18 mouse cellular contexts compared by ENCODE assay signal in genomic region chr9:36947056-36947694, GRCm38 (mm10).
DNase-seq lines count a peak whose midpoint lies in the region; ATAC-seq and TF ChIP-seq lines count a peak whose summit lies in the region.
"Had no signal": no experiment of that assay in that cellular context is flagged by ENCODE, and none has a peak within 500 bp of the region (broad histone marks: within the 10 kb centered on the region; RNA-seq: fewer than 3 reads in every experiment).

No protein-coding gene starts in this region.

- H3K4me1 ChIP-seq in hindbrain, embryonic 11.5 days (replicated peaks; ENCODE audit: control insufficient read depth, insufficient read depth, low read length): peaks cover 10% of the 10 kb centered on the region

- DNase-seq in layer of hippocampus, adult 2 months (ENCODE audit: low spot score in 2 of 2): no peak
- no peak for DNase-seq in layer of hippocampus, postnatal 14 days (ENCODE audit: low spot score in 2 of 2)
- peak; percentile 78 for DNase-seq in gastrocnemius, adult 2 months
- DNase-seq in heart, adult 9 months (ENCODE audit: low spot score in 2 of 2): peak; percentile 72 to 74
- DNase-seq in lung, postnatal 25 days (ENCODE audit: low spot score): peak; percentile 69
- DNase-seq in right cerebral cortex, postnatal 25 days: no peak
- DNase-seq in hindbrain, embryonic 11.5 days (ENCODE audit: low spot score): no peak
- DNase-seq: cerebellum, adult 2 months; embryo, embryonic 11 days; kidney, adult 11 months; right cerebral cortex, adult 18-20 months; thymus, postnatal 14 days had no signal

- ATAC-seq in hindbrain, embryonic 11.5 days (ENCODE audit: low FRiP score): no peak
- ATAC-seq: activated CD4-positive, CD25-positive, alpha-beta regulatory T cell, adult 4 months; CD4-positive, CD25-positive, alpha-beta regulatory T cell, adult 4 months; midbrain, embryonic 15.5 days had no signal

- no peaks in the 10 kb centered on the region for H3K27me3 ChIP-seq in hindbrain, embryonic 11.5 days (ENCODE audit: control insufficient read depth, insufficient read depth, low read length)
- H3K27me3 ChIP-seq: hindbrain, embryonic 13.5 days; midbrain, embryonic 15.5 days; neural tube, embryonic 12.5 days had no signal

- no peaks in the 10 kb centered on the region for H3K36me3 ChIP-seq in hindbrain, embryonic 11.5 days (ENCODE audit: control insufficient read depth, insufficient read depth, low read length)
- H3K36me3 ChIP-seq: hindbrain, embryonic 13.5 days; limb, embryonic 10.5 days; midbrain, embryonic 15.5 days; neural tube, embryonic 12.5 days had no signal

- intact Hi-C loops in gastrocnemius, adult 2 months (cut with DNase I): loop anchor here (5.0 kb wide), 1 partner anchor 50 kb away; no protein-coding TSS in a partner anchor

- peak overlapping the region; percentile 89; the same call in 1 of the 2 replicates for H3K27ac ChIP-seq in layer of hippocampus, adult 2 months
- H3K27ac ChIP-seq in gastrocnemius, adult 2 months: peak overlapping the region; percentile 88
- no peak overlapping the region for H3K27ac ChIP-seq in hindbrain, embryonic 11.5 days (ENCODE audit: low read depth, low read length)
- H3K27ac ChIP-seq: hindbrain, embryonic 13.5 days; limb, embryonic 10.5 days; midbrain, embryonic 15.5 days; neural tube, embryonic 12.5 days had no signal

- whole genome bisulfite sequencing in hindbrain, embryonic 11.5 days: 91% methylated on average over 5 of the region's 5 CpGs

- H3K9me3 ChIP-seq in hindbrain, embryonic 11.5 days (ENCODE audit: control insufficient read depth, low read length): no peaks in the 10 kb centered on the region
- H3K9me3 ChIP-seq: hindbrain, embryonic 13.5 days; limb, embryonic 10.5 days; midbrain, embryonic 15.5 days; neural tube, embryonic 12.5 days had no signal

- no peak for TF ChIP-seq CTCF in layer of hippocampus, adult 2 months (conservative IDR thresholded peaks at IDR 0.05)
- no peak for TF ChIP-seq CTCF in gastrocnemius, adult 2 months (IDR thresholded peaks at IDR 0.05)

- no peak overlapping the region for H3K4me2 ChIP-seq in hindbrain, embryonic 11.5 days (replicated peaks; ENCODE audit: low read depth, low read length)
- H3K4me2 ChIP-seq: hindbrain, embryonic 13.5 days; midbrain, embryonic 15.5 days; neural tube, embryonic 12.5 days had no signal

- H3K4me3 ChIP-seq in layer of hippocampus, adult 2 months: no peak overlapping the region
- no peak overlapping the region for H3K4me3 ChIP-seq in gastrocnemius, adult 2 months
- H3K4me3 ChIP-seq in hindbrain, embryonic 11.5 days (ENCODE audit: low read depth, low read length): no peak overlapping the region
- H3K4me3 ChIP-seq: hindbrain, embryonic 13.5 days; limb, embryonic 10.5 days; midbrain, embryonic 15.5 days; neural tube, embryonic 12.5 days had no signal

- no peak overlapping the region for H3K9ac ChIP-seq in hindbrain, embryonic 11.5 days (ENCODE audit: low read depth, low read length)
- H3K9ac ChIP-seq: hindbrain, embryonic 13.5 days; midbrain, embryonic 15.5 days; neural tube, embryonic 12.5 days had no signal

Comparison
In these comparisons a context has a peak if more than half of its experiments do, and no peak if none do; other contexts are left out.
1. DNase-seq: peak in gastrocnemius, adult 2 months (single experiment), heart, adult 9 months (2 of 2) and lung, postnatal 25 days (single experiment); none in layer of hippocampus, adult 2 months (0 of 2), layer of hippocampus, postnatal 14 days (0 of 2), right cerebral cortex, postnatal 25 days (single experiment) and hindbrain, embryonic 11.5 days (single experiment).